Mouse (Mus musculus) olfactory bulb, adult 2 months (tissue): ENCODE measurements around the gene Clec12b.

Source experiments
- CTCF ChIP-seq: fragments of 200-500 bp; IDR thresholded peaks from 2 replicates; pipeline ENCODE4 v1.5.1; 2012; ENCODE audit warnings: low read depth, mild to moderate bottlenecking, low read length, moderate library complexity; ENCODE audit not compliant: insufficient read depth
- POLR2A ChIP-seq: fragments of 200-500 bp; IDR thresholded peaks from 2 replicates; pipeline ENCODE4 v1.6.1; 2012; ENCODE audit warnings: mild to moderate bottlenecking, low read depth, low read length, moderate library complexity; ENCODE audit not compliant: insufficient read depth

GRCm38 (mm10) chr6:129326016-129326415 lies 59.7 kb downstream of the Clec12b start:
- no peak for TF ChIP-seq CTCF
- TF ChIP-seq POLR2A = no peak
